Mouse (Mus musculus): Measurements from ENCODE around the gene Prkd1. TPM values are rescaled to one million over a fixed set of nuclear protein-coding genes. Genes with fewer than 3 reads are reported as not detected.
"Not testable (repeated sequence)": the region's sequence is repeated elsewhere in the genome, so short reads cannot be mapped to it uniquely, and the experiment has no call there.

Prkd1 gene
- 4.2 and 4.4 TPM in 2 replicates for polyA plus RNA-seq (2015; fragmentation: Nextera tagmentation; extraction: Ambion mirVana)

- Histone ChIP-seq H3K27me3 (ENCODE audit: control insufficient read depth, insufficient read depth, low read length) (no peaks in the 10 kb centered on the region; the same call in 1 of the 2 replicates), H3K4me3 (replicated peaks; ENCODE audit: low read length) (peak within 1 kb of the TSS; percentile 82), H3K36me3 (ENCODE audit: control insufficient read depth, insufficient read depth, low read length) (no peaks in the 10 kb centered on the region), H3K9me3 (replicated peaks; ENCODE audit: control insufficient read depth, low read length) (no peaks in the 10 kb centered on the region), H3K4me1 (ENCODE audit: control insufficient read depth, insufficient read depth, low read length) (peaks cover 13% of the 10 kb centered on the region; the same call in 1 of the 2 replicates), H3K4me2 (ENCODE audit: low read depth, low read length) (peak within 1 kb of the TSS; percentile 88), H3K27ac (ENCODE audit: low read length) (peak within 1 kb of the TSS; percentile 56), H3K9ac (ENCODE audit: low read length) (peak within 1 kb of the TSS; percentile 86)
- ATAC-seq (ENCODE audit: insufficient read depth, low FRiP score), result peak; percentile 93
- WGBS, result under 1% methylated on average over 101 of the region's 114 CpGs
Observed at GRCm38 (mm10) chr12:50648671-50649541, at the start of gene Prkd1. Gene Prkd1, minus strand, starts transcription at chr12:50649098.

DNA sequence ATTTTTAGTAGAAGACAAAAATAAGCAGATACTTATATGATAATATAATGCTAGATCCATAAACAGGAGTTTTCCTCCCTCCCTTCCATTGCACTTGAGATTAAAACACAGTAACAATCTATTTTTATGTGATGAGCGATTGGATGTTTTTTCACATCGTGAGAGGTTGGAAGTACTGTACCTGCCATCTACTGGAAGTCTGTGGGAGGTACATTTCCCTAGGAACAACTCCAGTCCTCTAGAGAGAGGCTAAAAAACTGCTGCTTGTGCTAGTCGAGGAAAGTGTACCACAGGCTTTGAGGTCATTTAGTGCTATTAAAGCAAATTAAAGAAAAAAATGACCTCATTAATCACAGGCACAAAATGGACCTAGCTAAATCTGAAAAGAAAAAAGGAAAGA is 48.6 kb upstream of the Prkd1 start:
- Histone ChIP-seq H3K27ac (ENCODE audit: low read length) (no peak overlapping the region), H3K36me3 (ENCODE audit: control insufficient read depth, insufficient read depth, low read length) (no peaks in the 10 kb centered on the region), H3K27me3 (ENCODE audit: control insufficient read depth, insufficient read depth, low read length) (no peaks in the 10 kb centered on the region), H3K9ac (ENCODE audit: low read length) (no peak overlapping the region), H3K9me3 (replicated peaks; ENCODE audit: control insufficient read depth, low read length) (no peaks in the 10 kb centered on the region), H3K4me2 (ENCODE audit: low read depth, low read length) (no peak overlapping the region), H3K4me1 (ENCODE audit: control insufficient read depth, insufficient read depth, low read length) (peaks cover 3% of the 10 kb centered on the region; the same call in 1 of the 2 replicates), H3K4me3 (replicated peaks; ENCODE audit: low read length) (no peak overlapping the region)
- ATAC-seq (ENCODE audit: insufficient read depth, low FRiP score), result no peak
- 11% methylated on average over 3 of the region's 3 CpGs for WGBS

DNA sequence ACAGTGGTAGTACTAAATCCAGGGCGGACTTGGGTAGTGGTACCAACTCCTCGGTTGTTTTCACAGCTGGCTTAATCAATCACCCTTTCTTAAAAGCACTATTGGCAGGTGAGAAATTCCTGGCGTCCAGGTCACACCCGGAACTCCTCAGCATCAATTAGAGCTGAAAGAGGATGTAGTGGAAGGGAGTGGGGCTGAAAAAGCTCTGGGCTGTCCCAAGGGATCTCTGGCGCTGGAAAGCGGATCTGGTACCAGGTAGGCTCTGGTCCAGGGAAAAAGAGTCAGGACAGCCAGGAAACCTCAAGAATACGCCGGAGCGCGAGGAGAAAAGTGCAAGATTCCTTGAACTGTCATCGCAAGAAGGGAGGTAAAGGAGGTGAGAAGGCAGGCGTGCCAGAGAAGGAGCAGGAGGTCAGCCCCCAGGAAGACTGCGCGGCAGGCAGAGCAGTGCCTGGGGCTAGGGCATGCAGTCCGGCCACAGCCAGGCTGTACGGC is 675 bp downstream of the Prkd1 start:
- H3K27ac ChIP-seq (ENCODE audit: low read length), result peak overlapping the region; percentile 56; the same call in 1 of the 2 replicates

GRCm38 (mm10) chr12:50646857-50647256 is 2.0 kb downstream of the Prkd1 start:
- no peaks in the 10 kb centered on the region; the same call in 1 of the 2 replicates for H3K27me3 ChIP-seq (ENCODE audit: control insufficient read depth, insufficient read depth, low read length)
- H3K4me1 ChIP-seq (ENCODE audit: control insufficient read depth, insufficient read depth, low read length), result peaks cover 13% of the 10 kb centered on the region; the same call in 1 of the 2 replicates
- peak overlapping the region; percentile 88; the same call in 1 of the 2 replicates for H3K4me2 ChIP-seq (ENCODE audit: low read depth, low read length)
- H3K4me3 ChIP-seq (replicated peaks; ENCODE audit: low read length), result no peak overlapping the region
- no peak for ATAC-seq (ENCODE audit: insufficient read depth, low FRiP score)
- no peak overlapping the region for H3K9ac ChIP-seq (ENCODE audit: low read length)
- no peaks in the 10 kb centered on the region for H3K9me3 ChIP-seq (replicated peaks; ENCODE audit: control insufficient read depth, low read length)
- 79% methylated on average over 4 of the region's 4 CpGs for WGBS
- H3K36me3 ChIP-seq (ENCODE audit: control insufficient read depth, insufficient read depth, low read length), result no peaks in the 10 kb centered on the region
- no peak overlapping the region for H3K27ac ChIP-seq (ENCODE audit: low read length)

More for the DNA sequence above, 675 bp downstream of the Prkd1 start:
- Histone ChIP-seq H3K9ac (ENCODE audit: low read length) (peak overlapping the region; percentile 86), H3K27me3 (ENCODE audit: control insufficient read depth, insufficient read depth, low read length) (no peaks in the 10 kb centered on the region; the same call in 1 of the 2 replicates), H3K4me1 (ENCODE audit: control insufficient read depth, insufficient read depth, low read length) (peaks cover 13% of the 10 kb centered on the region; the same call in 1 of the 2 replicates), H3K4me2 (ENCODE audit: low read depth, low read length) (peak overlapping the region; percentile 88), H3K9me3 (replicated peaks; ENCODE audit: control insufficient read depth, low read length) (no peaks in the 10 kb centered on the region), H3K36me3 (ENCODE audit: control insufficient read depth, insufficient read depth, low read length) (no peaks in the 10 kb centered on the region), H3K4me3 (replicated peaks; ENCODE audit: low read length) (peak overlapping the region; percentile 82)
- ATAC-seq (ENCODE audit: insufficient read depth, low FRiP score), result peak; percentile 57; the same call in 1 of the 2 replicates
- WGBS, result under 1% methylated on average over 16 of the region's 16 CpGs

GRCm38 (mm10) chr12:50642671-50643070 is 6.2 kb downstream of the Prkd1 start:
- Histone ChIP-seq H3K4me1 (ENCODE audit: control insufficient read depth, insufficient read depth, low read length) (peaks cover 5% of the 10 kb centered on the region; the same call in 1 of the 2 replicates), H3K4me2 (ENCODE audit: low read depth, low read length) (no peak overlapping the region), H3K4me3 (replicated peaks; ENCODE audit: low read length) (no peak overlapping the region), H3K9ac (ENCODE audit: low read length) (no peak overlapping the region), H3K27ac (ENCODE audit: low read length) (no peak overlapping the region), H3K9me3 (replicated peaks; ENCODE audit: control insufficient read depth, low read length) (no peaks in the 10 kb centered on the region), H3K27me3 (ENCODE audit: control insufficient read depth, insufficient read depth, low read length) (no peaks in the 10 kb centered on the region), H3K36me3 (ENCODE audit: control insufficient read depth, insufficient read depth, low read length) (no peaks in the 10 kb centered on the region)
- ATAC-seq (ENCODE audit: insufficient read depth, low FRiP score), result no peak
- 64% methylated on average over 5 of the region's 5 CpGs for WGBS

DNA sequence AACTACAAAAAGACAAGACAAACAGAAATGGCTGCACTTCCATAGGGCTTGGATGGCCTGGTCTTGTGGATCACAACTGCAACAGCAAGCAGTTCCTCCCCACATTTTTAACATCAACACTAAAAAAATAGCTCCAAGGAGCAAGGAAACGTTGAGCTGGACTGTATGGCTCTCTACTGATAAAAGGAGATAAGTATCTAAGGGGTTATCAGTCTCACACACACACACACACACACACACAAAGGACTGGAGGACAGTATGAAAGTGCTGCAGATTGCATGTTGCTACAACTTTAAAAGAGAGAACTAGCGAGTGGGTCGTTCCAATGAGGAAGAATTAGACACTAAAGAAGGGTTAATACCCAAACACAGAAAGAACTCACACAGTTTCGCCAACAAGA is 8.7 kb downstream of the Prkd1 start:
- no peak for ATAC-seq (ENCODE audit: insufficient read depth, low FRiP score)
- no peaks in the 10 kb centered on the region for H3K36me3 ChIP-seq (ENCODE audit: control insufficient read depth, insufficient read depth, low read length)
- H3K27me3 ChIP-seq (ENCODE audit: control insufficient read depth, insufficient read depth, low read length), result no peaks in the 10 kb centered on the region
- H3K9me3 ChIP-seq (replicated peaks; ENCODE audit: control insufficient read depth, low read length), result no peaks in the 10 kb centered on the region
- H3K9ac ChIP-seq (ENCODE audit: low read length), result no peak overlapping the region
- H3K4me3 ChIP-seq (replicated peaks; ENCODE audit: low read length), result no peak overlapping the region
- H3K27ac ChIP-seq (ENCODE audit: low read length), result no peak overlapping the region
- no peaks in the 10 kb centered on the region for H3K4me1 ChIP-seq (ENCODE audit: control insufficient read depth, insufficient read depth, low read length)
- 70% methylated on average over 4 of the region's 4 CpGs for WGBS
- H3K4me2 ChIP-seq (ENCODE audit: low read depth, low read length), result no peak overlapping the region

- ATAC-seq (ENCODE audit: insufficient read depth, low FRiP score), result no peak
- H3K4me1 ChIP-seq (ENCODE audit: control insufficient read depth, insufficient read depth, low read length), result no peaks in the 10 kb centered on the region
- no peak overlapping the region for H3K9ac ChIP-seq (ENCODE audit: low read length)
- H3K4me3 ChIP-seq (replicated peaks; ENCODE audit: low read length), result no peak overlapping the region
- no peaks in the 10 kb centered on the region for H3K9me3 ChIP-seq (replicated peaks; ENCODE audit: control insufficient read depth, low read length)
- no peaks in the 10 kb centered on the region for H3K27me3 ChIP-seq (ENCODE audit: control insufficient read depth, insufficient read depth, low read length)
- no peak overlapping the region for H3K4me2 ChIP-seq (ENCODE audit: low read depth, low read length)
- 56% methylated on average over 6 of the region's 6 CpGs for WGBS
- H3K27ac ChIP-seq (ENCODE audit: low read length), result no peak overlapping the region
- no peaks in the 10 kb centered on the region for H3K36me3 ChIP-seq (ENCODE audit: control insufficient read depth, insufficient read depth, low read length)
Observed at GRCm38 (mm10) chr12:50634436-50634835, 14.5 kb downstream of the Prkd1 start.

DNA sequence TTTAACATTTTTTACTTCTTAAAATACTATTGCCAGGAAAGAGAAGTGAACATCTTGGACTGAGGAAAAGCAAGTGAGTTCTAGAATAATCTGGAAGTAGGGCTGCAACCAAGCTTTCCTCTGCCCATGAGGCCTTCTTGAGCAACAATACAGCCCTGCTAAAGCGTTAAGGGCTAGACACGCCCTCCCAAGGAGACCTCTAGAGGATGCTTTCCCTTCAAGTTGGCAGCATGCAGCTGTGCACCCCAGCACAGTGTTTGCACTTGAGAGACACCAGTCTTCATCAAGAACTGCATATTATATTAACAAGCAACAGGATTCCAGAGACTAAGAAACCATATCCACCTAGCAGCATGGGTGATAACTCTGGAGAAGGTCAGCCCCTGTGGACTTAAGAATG is 22.8 kb downstream of the Prkd1 start:
- H3K36me3 ChIP-seq (ENCODE audit: control insufficient read depth, insufficient read depth, low read length); H3K27me3 ChIP-seq (ENCODE audit: control insufficient read depth, insufficient read depth, low read length); H3K4me1 ChIP-seq (ENCODE audit: control insufficient read depth, insufficient read depth, low read length); H3K4me3 ChIP-seq (replicated peaks; ENCODE audit: low read length); H3K9me3 ChIP-seq (replicated peaks; ENCODE audit: control insufficient read depth, low read length); H3K9ac ChIP-seq (ENCODE audit: low read length); H3K27ac ChIP-seq (ENCODE audit: low read length); ATAC-seq (ENCODE audit: insufficient read depth, low FRiP score); H3K4me2 ChIP-seq (ENCODE audit: low read depth, low read length): not testable (repeated sequence)
- 60% methylated on average over 1 of the region's 2 CpGs for WGBS

DNA sequence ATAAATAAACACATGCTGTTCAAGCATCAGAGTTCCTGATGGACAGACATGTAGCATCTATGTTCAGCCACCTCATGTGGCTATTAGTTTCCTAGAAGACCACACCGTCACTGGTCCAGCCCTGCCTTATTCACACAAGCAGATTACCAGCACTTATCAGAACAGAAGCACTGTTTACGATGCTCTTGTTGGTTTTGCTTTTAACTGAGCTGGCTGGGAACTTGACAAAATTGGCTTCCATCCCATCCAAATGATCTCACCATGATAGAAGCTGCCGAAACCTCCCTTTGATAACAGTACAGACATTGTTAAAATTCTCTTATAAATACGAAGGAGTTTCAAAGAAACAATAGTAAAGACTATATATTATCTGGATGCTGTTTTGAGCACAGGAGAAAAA is 24.7 kb downstream of the Prkd1 start:
- Histone ChIP-seq H3K36me3 (ENCODE audit: control insufficient read depth, insufficient read depth, low read length) (no peaks in the 10 kb centered on the region), H3K4me2 (ENCODE audit: low read depth, low read length) (no peak overlapping the region), H3K27me3 (ENCODE audit: control insufficient read depth, insufficient read depth, low read length) (no peaks in the 10 kb centered on the region), H3K9ac (ENCODE audit: low read length) (no peak overlapping the region), H3K4me3 (replicated peaks; ENCODE audit: low read length) (no peak overlapping the region), H3K27ac (ENCODE audit: low read length) (no peak overlapping the region), H3K9me3 (replicated peaks; ENCODE audit: control insufficient read depth, low read length) (no peaks in the 10 kb centered on the region), H3K4me1 (ENCODE audit: control insufficient read depth, insufficient read depth, low read length) (no peaks in the 10 kb centered on the region)
- 50% methylated on average over 4 of the region's 4 CpGs for WGBS
- no peak for ATAC-seq (ENCODE audit: insufficient read depth, low FRiP score)
